ENCODE assay signal across 8 mouse cellular contexts in the genomic region with DNA sequence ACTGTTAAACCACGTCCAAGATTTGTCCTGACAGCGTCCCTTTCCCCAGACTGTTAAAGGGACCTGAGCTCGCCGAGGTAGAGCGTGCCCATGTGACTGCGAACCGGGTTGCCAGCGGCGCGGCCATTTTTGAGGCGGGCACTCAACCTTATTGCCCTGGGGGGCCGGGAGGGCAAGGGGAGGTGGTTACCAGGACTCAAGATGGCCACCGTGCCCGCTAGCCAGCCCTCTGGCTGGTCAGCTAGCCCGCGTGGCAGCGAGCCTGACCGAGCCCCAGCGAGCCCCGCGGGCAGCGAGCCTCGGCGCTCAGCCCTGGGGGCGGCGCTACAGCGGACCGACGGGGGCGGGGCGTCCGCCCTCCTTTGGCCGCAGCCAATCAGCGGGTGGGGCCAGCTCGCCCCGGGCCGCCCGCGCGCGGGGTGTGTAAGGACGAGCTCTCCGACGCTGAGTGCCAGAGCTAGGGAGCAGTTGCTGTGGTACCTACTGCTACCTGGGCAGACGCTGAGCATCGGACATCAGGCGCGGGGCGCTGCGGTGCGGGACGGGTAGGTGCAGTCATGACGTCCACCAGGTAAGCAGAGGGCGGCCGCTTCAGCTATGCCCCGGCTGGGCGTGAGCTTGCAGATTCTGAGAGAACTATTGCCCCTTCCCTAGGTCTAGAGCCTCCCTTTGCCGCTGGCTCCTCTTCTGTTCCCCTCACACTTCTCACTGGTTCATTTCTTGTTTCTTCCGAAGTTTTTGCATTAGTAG. TPM values are rescaled to one million over a fixed set of nuclear protein-coding genes. Genes with fewer than 3 reads are reported as not detected.
DNase-seq lines count a peak whose midpoint lies in the region; ATAC-seq and TF ChIP-seq lines count a peak whose summit lies in the region.

No protein-coding gene starts in this region.

- no peaks in the 10 kb centered on the region for H3K36me3 ChIP-seq in heart, embryonic 11.5 days (ENCODE audit: control insufficient read depth, insufficient read depth, low read length)
- no peaks in the 10 kb centered on the region for H3K36me3 ChIP-seq in kidney, embryonic 16.5 days (ENCODE audit: insufficient read depth, low read length)
- peaks cover 1% of the 10 kb centered on the region; the same call in 1 of the 2 replicates for H3K36me3 ChIP-seq in liver, adult 2 months (ENCODE audit: control insufficient read depth, insufficient read depth, low read length)

- peaks cover 20% of the 10 kb centered on the region; the same call in 1 of the 2 replicates for H3K79me2 ChIP-seq in liver, adult 2 months (ENCODE audit: control insufficient read depth, insufficient read depth, low read length)

- DNase-seq in CD4-positive helper T cell, adult 2 months (ENCODE audit: low read depth, low spot score) = peak; percentile 92
- DNase-seq in brain, embryonic 14.5 days (ENCODE audit: low read depth) = peak; percentile 93
- DNase-seq in liver, adult 2 months (ENCODE audit: extremely low read depth, low read depth, low spot score) = peak; percentile 90
- DNase-seq in spleen, postnatal 36 days (ENCODE audit: low spot score in 2 of 2) = peak; percentile 86 to 88

- peaks cover 36% of the 10 kb centered on the region for H3K4me1 ChIP-seq in heart, embryonic 11.5 days (ENCODE audit: control insufficient read depth, insufficient read depth, low read length)
- peaks cover 21% of the 10 kb centered on the region for H3K4me1 ChIP-seq in kidney, embryonic 16.5 days (ENCODE audit: insufficient read depth, low read length)
- peaks cover 13% of the 10 kb centered on the region for H3K4me1 ChIP-seq in liver, adult 2 months (ENCODE audit: control insufficient read depth, insufficient read depth, low read length)

- H3K27ac ChIP-seq in heart, embryonic 11.5 days (ENCODE audit: low read depth, low read length) = peak overlapping the region; percentile 77
- peak overlapping the region; percentile 76 for H3K27ac ChIP-seq in kidney, embryonic 16.5 days (ENCODE audit: low read length)
- peak overlapping the region; percentile 99 for H3K27ac ChIP-seq in liver, adult 2 months (replicated peaks; ENCODE audit: insufficient read depth, low read depth, low read length)

- peak overlapping the region; percentile 72 for H3K4me3 ChIP-seq in heart, embryonic 11.5 days (ENCODE audit: low read depth, low read length)
- peak overlapping the region; percentile 72 for H3K4me3 ChIP-seq in kidney, embryonic 16.5 days (ENCODE audit: low read length)
- peak overlapping the region; percentile 93 for H3K4me3 ChIP-seq in liver, adult 2 months (ENCODE audit: insufficient read depth, low read depth, low read length)

- no peak for TF ChIP-seq CTCF in brain, embryonic 14.5 days (IDR thresholded peaks at IDR 0.05; ENCODE audit: borderline replicate concordance, extremely low read depth, insufficient read depth, insufficient read length)
- TF ChIP-seq CTCF in liver, adult 2 months (IDR thresholded peaks at IDR 0.05; ENCODE audit: low read depth, low read length) = 0 out of 2 replicates have a peak, but pooled peaks have one; percentile 4

- peak overlapping the region; percentile 82 for H3K4me2 ChIP-seq in heart, embryonic 11.5 days
- H3K4me2 ChIP-seq in kidney, embryonic 16.5 days (replicated peaks; ENCODE audit: low read depth, low read length) = peak overlapping the region; percentile 81

- H3K27me3 ChIP-seq in heart, embryonic 11.5 days (ENCODE audit: control insufficient read depth, insufficient read depth, low read length) = no peaks in the 10 kb centered on the region
- no peaks in the 10 kb centered on the region for H3K27me3 ChIP-seq in kidney, embryonic 16.5 days (ENCODE audit: insufficient read depth, low read length)
- H3K27me3 ChIP-seq in liver, adult 2 months (ENCODE audit: control insufficient read depth, insufficient read depth, low read length) = no peaks in the 10 kb centered on the region

- H3K9ac ChIP-seq in heart, embryonic 11.5 days (ENCODE audit: low read depth, low read length) = peak overlapping the region; percentile 70
- H3K9ac ChIP-seq in kidney, embryonic 16.5 days (replicated peaks; ENCODE audit: low read length) = peak overlapping the region; percentile 73
- H3K9ac ChIP-seq in liver, adult 2 months (ENCODE audit: low read depth, low read length) = peak overlapping the region; percentile 94

- whole genome bisulfite sequencing in heart, embryonic 11.5 days (ENCODE audit: insufficient replicate concordance) = under 1% methylated on average over 59 of the region's 59 CpGs
- under 1% methylated on average over 58 of the region's 59 CpGs for WGBS in kidney, embryonic 16.5 days
- under 1% methylated on average over 59 of the region's 59 CpGs for WGBS in liver, adult 2 months

- TF ChIP-seq POLR2A in brain, embryonic 14.5 days (IDR thresholded peaks at IDR 0.05; ENCODE audit: borderline replicate concordance, extremely low read depth, insufficient read depth, insufficient read length, poor library complexity, severe bottlenecking) = no peak
- peak; percentile 98 for TF ChIP-seq POLR2A in liver, adult 2 months (IDR thresholded peaks at IDR 0.05; ENCODE audit: extremely low read depth, insufficient read depth, low read length)

- no peaks in the 10 kb centered on the region for H3K9me3 ChIP-seq in heart, embryonic 11.5 days (replicated peaks; ENCODE audit: control insufficient read depth, low read length)
- H3K9me3 ChIP-seq in kidney, embryonic 16.5 days (ENCODE audit: low read length) = no peaks in the 10 kb centered on the region

- peak; percentile 87 for ATAC-seq in erythroblast, adult 5-6 weeks (replicated peaks; ENCODE audit: low FRiP score, poor library complexity, severe bottlenecking)
- ATAC-seq in heart, embryonic 11.5 days (replicated peaks; ENCODE audit: insufficient number of reproducible peaks, low FRiP score, low TSS enrichment) = peak; percentile 98
- peak; percentile 98 for ATAC-seq in kidney, embryonic 16.5 days (ENCODE audit: low FRiP score, low TSS enrichment)
- ATAC-seq in monocyte, adult 5-6 weeks (replicated peaks; ENCODE audit: insufficient number of reproducible peaks, low FRiP score, low TSS enrichment, poor library complexity, severe bottlenecking) = peak; percentile 98

RNA-seq across cellular contexts. Expression of a gene that starts 23.6 kb away (rescaled TPM):
- polyA plus RNA-seq in brain, embryonic 14.5 days (2012; rRNA removed) = 18.6 and 25.3 TPM in 2 replicates
- 34.5 and 52.8 TPM in 2 replicates for total RNA-seq in erythroblast, adult 5-6 weeks (2015; ENCODE audit: low replicate concordance)
- total RNA-seq in erythroblast, adult 5-6 weeks (2017; ENCODE audit: low replicate concordance) = 38.6 and 61.8 TPM in 2 replicates
- 261 and 271 TPM in 2 replicates for polyA plus RNA-seq in heart, embryonic 11.5 days (2014; fragmentation: Nextera tagmentation; extraction: Ambion mirVana)
- 158 and 167 TPM in 2 replicates for polyA plus RNA-seq in kidney, embryonic 16.5 days (2015; fragmentation: Nextera tagmentation; extraction: Ambion mirVana)
- total RNA-seq in liver, adult 2 months (2014; rRNA removed) = 877 and 924 TPM in 2 replicates
- 231 and 284 TPM in 2 replicates for polyA plus RNA-seq in liver, adult 2 months (2012; rRNA removed)
- total RNA-seq in monocyte, adult 5-6 weeks (2017) = 17.1 to 47.3 TPM (median 39.0 TPM) in 3 replicates

RNA-seq across cellular contexts. Expression of a gene that starts 23.6 kb away (rescaled TPM):
- polyA plus RNA-seq in brain, embryonic 14.5 days (2012; rRNA removed) = 82.0 and 92.5 TPM in 2 replicates
- 35.9 and 62.6 TPM in 2 replicates for total RNA-seq in erythroblast, adult 5-6 weeks (2015; ENCODE audit: low replicate concordance)
- 14.1 and 34.0 TPM in 2 replicates for total RNA-seq in erythroblast, adult 5-6 weeks (2017; ENCODE audit: low replicate concordance)
- 84.6 and 98.0 TPM in 2 replicates for polyA plus RNA-seq in heart, embryonic 11.5 days (2014; fragmentation: Nextera tagmentation; extraction: Ambion mirVana)
- polyA plus RNA-seq in kidney, embryonic 16.5 days (2015; fragmentation: Nextera tagmentation; extraction: Ambion mirVana) = 79.1 and 82.5 TPM in 2 replicates
- total RNA-seq in liver, adult 2 months (2014; rRNA removed) = 126 and 143 TPM in 2 replicates
- polyA plus RNA-seq in liver, adult 2 months (2012; rRNA removed) = 44.8 and 55.2 TPM in 2 replicates
- 22.6 to 57.8 TPM (median 41.4 TPM) in 3 replicates for total RNA-seq in monocyte, adult 5-6 weeks (2017)

Comparison
In these comparisons a context has a peak if more than half of its experiments do, and no peak if none do; other contexts are left out.
1. Peak in every context shown above with its lines: DNase-seq, ATAC-seq, H3K4me3 ChIP-seq and H3K27ac ChIP-seq.